Mouse (Mus musculus): ENCODE measurements around the gene Nrcam. TPM values are rescaled to one million over a fixed set of nuclear protein-coding genes. Genes with fewer than 3 reads are reported as not detected.

The Nrcam gene
- total RNA-seq, 4 experiments from 2014 or later = 495 to 532 (median 509) TPM

DNA sequence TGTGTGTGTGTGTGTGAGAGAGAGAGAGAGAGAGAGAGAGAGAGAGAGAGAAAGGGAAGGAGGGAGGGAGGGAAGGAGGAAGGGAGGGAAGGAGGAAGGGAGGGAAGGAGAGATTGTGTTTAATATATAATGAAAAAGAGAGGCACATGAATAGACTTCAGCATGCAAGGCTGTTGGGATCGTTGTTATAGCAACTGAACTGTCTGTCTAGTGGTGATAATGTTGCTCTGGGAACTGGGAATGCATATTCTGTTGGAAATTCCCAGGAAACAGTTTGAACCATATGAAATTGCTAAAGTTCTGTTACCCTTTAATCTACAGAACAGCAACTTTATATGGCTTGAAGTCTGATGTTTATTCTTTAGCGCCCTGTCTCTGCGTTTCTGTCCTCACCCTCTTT is 104.0 kb downstream of the Nrcam start:
- no peak for DNase-seq (ENCODE audit: low spot score in 2 of 2)

DNA sequence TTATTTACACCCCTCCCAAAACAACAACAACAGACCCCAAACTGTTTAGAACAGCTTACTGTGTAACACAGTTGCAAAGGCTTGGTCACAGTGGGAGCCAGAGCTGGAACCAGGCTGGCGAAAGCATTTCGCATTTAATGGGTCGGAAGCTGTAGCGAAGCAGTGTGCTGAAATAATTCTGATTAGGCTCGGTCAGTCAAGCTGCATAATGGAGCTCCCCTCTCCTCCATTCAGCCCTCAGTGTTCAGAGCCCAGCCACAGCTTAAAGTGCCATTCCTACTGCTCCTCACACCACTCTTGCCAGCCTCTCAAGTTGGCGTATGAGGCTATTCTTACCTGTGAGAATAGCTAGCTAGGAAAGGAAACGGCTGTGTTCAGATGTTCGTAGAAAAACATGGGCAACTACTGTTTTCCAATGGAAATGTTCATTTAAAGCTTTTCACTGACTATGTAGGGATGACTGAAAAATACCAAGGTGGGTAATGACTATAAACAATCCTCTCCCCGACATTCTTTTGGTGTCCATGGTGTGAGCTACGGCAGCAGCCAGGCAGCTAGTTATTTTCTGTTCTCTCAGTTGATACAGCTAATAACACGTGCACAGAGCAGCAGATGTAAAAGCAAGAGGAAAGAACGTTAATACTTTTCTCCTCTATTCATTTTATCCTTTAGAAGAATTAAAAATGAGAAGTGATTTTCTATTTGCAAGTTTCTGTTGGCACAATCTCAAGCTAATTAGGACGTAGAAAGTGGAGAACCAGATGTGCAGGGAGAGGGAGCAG is 108.6 kb downstream of the Nrcam start:
- no peak for DNase-seq (ENCODE audit: low spot score in 2 of 2)

DNA sequence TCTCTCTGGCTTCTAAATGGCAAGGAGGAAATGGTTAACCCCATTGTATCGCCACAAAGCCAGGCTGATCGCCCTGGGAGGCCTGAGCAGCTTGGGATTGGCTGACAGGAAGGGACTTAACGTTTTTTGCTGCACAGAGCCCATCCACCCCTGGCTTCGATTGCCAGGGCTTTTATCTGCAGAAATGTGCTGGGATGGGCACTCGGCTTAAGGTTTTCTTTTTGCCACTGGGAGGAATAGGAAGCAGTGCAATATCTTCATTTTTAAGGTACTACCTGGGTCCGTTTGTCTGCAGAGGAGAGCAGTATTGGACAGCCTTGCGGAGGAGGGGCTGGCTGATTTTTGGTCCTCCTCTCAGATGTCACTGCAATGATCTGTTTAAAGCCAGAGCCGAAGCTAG is 110.2 kb downstream of the Nrcam start:
- no peak for DNase-seq (ENCODE audit: low spot score in 2 of 2)

DNA sequence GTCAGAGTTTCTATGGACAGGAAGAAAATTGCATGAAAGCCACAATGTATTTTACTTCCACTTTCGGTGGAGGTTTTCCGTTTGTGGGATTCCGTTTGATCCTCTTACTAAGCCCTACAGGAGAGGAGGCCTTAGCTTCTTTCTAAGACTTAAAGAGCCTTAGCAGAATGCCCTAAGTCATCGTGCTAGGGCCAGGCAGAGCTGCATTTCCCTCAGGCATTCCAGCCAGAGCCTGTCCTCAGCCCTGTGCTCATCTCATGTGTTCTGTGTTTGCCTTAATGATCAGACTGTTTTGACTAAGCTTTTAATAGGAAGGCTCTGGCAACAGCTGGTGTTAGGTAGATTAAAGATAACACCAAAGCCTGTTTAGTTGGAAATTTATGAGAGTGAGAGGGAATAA is 111.5 kb downstream of the Nrcam start:
- DNase-seq (ENCODE audit: low spot score in 2 of 2) = no peak

DNA sequence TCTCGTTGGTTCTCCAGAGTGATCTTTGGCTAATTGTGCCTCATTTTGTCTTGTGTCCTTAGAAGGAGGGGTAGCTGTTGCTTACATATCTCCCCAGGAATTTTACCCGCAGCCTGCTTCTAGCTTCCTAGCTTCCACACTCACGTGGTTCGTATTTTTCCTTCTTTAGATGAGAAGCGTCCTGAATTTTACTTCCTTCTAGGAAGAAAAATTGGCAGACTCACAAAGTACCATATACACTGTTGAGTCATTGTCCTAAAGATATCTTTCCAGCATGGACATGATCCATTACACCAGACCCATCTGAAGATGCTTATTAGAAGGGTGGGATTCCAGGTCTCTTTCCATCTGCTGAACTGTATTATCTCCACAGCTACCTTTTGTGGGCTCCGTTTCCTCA is 122.2 kb downstream of the Nrcam start:
- no peak for DNase-seq (ENCODE audit: low spot score in 2 of 2)

DNA sequence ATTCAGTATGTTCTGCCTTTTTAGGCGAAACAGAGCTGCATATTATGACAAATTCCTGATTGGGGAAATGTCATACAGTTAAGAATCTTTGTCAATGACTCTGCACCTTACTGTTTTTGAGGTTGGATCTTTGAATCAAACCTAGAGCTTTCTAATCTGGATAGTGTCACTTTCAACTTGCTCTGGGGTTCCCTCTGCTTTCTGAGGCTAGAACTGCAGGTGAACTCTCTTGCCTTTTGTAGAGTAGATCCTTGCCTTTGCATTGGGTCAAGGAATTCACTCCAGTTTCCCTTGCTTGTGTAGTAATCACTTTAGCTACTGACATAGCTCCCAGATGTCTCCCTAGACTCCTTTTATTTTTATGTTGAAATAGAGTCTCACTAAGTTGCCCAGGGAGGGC is 123.1 kb downstream of the Nrcam start:
- no peak for DNase-seq (ENCODE audit: low spot score in 2 of 2)

DNA sequence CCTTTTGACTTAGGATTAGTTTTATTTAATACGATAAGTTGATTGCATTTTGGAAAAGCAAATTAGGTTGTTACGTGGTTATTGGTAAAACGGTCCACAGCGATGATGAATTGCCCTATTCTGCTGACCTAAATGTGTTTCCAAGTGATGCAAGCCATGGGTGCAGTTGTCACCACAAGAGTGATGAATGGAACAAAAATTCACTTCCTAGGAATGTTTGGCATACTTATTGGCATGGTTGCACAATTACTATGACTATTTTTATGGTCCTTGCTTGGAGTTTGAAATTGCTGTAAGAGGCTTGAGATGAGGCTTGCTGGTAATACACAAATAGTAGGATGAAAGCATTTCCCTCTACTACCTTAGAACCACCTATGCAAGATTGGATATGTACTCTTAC is 125.1 kb downstream of the Nrcam start:
- no peak for DNase-seq (ENCODE audit: low spot score in 2 of 2)

DNA sequence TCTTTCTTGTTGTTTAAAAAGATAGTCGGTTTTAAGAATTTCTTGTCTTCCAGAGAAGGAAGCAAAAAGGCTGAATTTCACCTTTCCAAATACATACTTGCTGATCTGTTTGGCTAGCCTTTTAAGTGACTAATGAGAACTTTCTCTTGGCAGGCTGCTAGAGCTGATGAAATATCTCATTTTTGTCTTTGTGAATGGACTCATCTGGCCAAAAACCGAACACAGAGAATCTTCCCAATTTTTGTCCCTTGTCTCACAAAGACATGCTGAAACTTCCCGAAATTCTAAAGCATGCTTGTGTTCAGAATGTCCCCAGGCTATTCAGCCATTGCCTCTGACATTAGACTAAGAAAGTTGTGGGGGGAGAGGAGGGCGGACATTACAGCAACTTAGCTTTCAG is 129.3 kb downstream of the Nrcam start:
- DNase-seq (ENCODE audit: low spot score in 2 of 2) = no peak

DNA sequence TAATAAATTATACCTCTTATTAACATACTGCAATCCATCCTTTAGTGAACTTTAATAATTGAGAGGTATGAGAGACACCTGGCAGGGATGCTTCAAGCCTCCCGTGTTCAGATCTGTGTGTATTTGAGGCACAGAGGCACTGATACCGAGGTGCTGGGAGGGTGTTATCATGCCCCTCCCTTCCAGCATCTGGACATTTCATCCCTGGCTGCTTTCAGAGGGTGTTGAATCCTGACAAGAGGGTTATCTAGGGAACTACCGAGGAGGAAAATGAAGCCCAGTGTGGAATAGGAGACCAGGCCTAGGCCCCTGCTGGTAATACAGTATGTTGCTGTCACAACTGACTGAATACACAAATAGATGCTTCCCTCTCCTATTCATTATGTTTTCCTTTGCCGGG is 133.8 kb downstream of the Nrcam start:
- no peak for DNase-seq (ENCODE audit: low spot score in 2 of 2)

DNA sequence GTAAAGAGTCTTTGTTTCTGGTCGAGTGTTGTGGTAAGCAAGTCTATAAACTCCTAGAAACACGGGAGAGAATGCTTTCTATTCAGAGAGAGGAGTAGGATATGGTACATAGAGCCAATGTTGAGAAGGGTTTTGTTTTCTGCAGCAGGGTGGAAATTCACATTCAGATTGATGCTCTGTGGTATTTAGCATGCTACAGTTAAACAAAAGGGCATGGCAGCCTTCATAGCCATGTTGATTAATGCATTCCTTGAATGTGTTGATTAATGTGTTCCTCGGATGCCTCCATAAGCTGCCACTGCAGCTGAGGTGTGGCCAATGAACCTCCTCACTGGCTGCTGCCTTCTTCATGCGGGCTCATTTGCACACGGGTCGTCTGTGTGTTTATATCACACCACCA is 134.3 kb downstream of the Nrcam start:
- no peak for DNase-seq (ENCODE audit: low spot score in 2 of 2)

DNA sequence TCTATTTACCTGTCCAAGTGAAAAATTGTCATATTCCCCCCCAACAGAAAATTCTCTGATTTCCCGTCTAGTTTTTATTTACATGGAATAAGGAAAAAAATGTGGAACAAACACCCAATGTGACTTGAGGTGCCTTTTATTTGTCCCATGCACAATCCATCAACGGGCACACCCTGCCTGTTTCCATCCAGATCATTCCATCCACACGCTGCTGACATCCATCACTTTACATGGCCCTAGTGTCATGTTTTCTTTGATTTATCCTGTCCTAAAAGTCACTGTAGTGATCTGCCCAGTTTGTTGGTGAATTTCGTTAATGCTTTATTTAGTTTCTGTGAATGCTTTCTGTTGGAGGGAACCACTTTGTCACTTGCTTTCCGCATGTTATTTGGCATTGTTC is 142.4 kb downstream of the Nrcam start:
- no peak for DNase-seq (ENCODE audit: low spot score in 2 of 2)

DNA sequence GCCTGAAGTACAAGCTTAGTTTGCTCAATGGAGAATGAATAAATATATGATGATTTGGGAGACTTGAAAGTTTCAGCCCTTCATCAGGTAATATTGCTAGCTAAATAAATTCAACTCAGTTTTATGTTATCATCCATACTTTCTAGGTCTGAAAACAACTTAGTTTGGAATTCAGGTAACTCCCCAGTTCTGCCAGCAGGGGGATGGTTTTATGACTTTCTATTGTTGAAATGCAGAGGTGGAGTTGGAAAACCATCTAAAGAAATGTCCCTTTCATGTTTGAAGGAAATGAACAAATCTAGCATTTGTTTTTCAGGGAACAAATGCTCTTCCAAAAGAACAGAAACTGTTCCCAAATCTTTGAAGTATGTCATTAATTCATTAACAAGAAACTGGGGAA is 146.7 kb downstream of the Nrcam start:
- DNase-seq (ENCODE audit: low spot score in 2 of 2) = no peak

DNA sequence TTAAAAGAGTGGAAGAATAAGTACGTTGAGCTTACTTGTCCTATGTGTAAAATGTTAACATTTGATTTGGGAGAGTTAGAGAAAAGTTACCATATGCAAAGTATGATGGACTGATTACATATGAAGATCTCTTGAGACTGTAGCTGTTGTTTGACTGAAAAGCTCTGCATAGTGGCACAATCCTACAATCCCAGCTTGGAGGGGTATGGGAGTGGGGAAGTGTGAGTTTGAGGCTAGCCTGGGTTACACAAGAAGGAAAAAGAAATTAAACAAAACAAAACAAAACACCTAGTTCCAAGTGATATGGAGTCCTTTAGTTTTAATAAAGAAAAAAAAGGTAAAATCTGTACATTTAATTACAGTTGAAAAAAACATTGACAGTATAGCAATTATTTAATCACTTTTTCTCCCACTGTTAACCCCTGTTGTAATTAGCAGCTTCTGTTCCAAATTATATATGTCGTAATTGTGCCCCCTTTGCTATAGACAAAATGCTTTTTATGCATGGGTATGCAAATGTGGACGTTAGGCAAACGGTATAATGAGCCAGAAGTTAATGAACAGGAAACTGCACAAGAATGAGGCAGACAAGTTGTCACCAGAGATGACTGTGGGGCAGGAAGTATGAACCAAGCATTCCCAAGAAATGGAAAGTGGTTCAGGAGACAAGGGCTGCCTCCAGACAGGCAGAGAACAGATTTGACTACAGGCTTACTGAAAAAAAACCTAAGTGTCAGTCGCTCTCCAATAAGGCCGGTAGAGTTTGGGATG is 150.8 kb downstream of the Nrcam start:
- no peak for DNase-seq (ENCODE audit: low spot score in 2 of 2)

DNA sequence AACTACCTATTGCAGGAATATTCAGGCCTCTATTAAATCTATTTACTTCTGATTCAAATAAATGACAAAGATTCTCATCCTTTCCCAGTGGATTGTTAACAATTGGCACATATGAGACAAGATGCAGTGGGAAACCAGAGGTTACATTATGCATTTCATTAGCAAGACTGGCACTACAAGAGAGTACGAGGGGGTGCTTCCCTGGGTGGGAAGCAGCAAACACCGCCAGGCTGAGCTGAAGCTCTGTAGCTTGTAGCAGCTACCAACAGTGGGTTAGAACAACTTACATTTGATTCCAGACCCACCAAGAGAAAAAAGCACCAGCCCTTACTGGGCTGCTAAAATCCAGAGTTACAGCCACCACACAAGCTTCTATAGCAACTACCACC is 151.3 kb downstream of the Nrcam start:
- no peak for DNase-seq (ENCODE audit: low spot score in 2 of 2)

DNA sequence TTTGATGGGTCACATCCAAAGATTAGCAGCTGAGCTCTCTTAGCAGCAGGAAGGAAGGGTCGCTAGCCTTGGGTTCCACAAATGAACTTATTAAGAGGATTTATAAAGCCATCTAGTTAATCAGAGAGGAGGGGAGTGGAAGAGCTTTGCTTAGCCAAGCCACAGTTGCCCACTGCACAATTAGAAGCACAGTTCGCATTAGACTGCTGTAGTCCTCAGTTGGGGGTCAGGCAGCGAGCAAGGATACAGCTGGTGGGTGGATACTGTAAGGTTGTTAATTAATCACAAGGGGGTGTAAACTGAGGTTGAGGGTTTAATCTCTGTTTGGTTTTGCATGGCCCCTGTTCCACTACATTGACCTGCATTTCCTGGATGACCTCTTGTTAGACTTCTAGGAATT is 152.7 kb downstream of the Nrcam start:
- no peak for DNase-seq (ENCODE audit: low spot score in 2 of 2)

DNA sequence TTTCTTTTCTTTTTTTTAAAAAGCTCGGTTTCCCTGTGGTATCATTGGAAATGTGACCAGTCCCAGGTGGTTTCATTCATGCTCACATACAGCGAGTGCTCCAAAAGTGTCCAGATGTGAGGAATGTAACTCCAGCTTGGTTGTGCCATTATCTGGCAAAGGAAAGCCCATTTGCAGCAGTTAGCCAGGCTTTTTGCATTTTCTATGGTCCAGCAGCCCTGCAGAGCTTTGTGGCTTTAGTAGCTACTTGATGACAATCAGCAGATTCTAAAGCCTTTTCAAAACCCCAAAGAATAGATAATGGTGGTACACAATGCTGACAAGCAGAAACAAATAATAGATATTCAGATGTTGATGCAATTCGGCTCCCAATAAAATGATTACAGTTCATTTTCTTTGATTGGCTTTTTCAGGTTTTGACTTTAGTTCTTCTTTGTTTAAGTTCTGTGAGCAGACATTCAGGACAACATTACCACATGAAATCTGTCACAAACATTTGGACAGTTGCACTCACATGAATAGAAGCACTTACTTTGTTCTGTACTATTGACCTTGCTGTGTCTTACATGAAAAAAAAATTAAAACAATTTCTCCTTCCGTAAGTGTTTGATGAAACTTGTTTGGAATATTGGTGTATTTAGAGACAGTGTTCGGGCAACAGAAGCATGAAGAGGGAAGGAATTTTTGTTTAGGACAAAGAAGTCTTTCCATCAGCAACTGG is 164.2 kb downstream of the Nrcam start:
- DNase-seq (ENCODE audit: low spot score in 2 of 2) = no peak

DNA sequence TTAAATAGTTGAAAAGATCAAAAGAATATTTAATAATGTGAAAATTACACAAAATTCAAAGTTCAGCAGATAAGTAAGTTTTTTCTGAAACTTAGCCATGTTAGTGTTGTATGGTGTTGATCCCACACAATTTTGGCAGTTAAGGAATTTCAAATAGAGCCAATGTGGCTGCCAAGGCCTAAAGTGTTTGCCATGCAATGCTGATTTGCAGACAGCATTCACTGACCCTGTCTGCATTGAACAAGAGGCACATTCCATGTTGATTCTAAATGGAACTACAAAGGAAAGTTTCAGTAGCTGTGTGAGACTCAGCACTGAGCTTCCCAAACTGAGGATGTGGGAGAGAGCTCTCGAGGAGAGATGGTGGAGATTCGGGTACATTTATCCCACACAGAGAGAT is 169.1 kb downstream of the Nrcam start:
- DNase-seq (ENCODE audit: low spot score in 2 of 2) = no peak

DNA sequence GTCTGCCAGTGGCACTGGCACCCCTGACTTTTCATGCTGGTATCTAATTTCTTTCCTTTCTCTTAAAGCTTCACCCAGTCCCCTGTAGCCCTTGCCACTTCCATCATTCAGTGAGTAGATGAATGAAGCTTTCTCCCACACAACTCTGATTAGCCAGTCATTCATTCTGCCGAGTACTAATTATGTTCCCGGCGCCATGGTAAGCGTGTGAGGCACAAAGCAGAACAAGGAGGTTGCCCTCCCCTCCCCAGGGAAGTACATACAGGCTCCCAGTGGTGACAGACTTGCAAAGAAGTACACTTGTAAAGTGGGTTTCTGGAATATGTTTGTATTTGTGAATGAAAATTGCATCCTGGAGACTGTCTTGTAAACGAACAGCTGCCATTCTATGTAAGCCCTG is 170.2 kb downstream of the Nrcam start:
- DNase-seq (ENCODE audit: low spot score in 2 of 2) = peak in 1 of 2 experiments; percentile 28

DNA sequence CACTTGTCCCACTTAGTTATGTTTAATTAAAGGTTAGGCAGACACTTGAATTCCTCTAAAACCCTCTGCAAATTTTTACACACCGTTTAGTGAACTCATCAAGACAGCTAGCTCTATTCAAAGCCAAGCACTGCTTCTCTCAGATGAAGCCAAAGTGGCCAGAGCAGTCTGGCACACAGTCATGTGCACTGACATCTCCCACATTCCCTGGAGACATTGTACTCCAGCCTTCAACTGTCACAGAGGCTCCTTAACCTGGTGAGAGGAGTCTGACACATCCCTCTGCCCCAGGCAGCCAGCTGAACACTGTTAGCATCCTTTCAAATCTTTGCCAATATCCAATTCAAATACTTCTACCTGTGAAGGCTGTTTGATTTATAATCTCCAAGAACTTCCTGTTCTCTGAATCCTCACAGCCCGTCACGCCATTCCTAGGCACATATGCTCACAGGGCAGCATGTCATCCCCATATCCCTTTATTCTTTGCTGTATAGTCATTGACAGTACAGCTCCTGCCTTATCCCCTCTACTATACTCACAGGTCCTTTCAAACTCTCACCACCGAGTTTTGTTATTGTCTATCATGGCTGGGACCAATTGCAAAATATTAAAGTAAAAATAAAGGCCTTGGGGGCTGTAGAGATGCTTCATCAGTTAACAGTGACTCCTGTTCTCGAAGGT is 173.3 kb downstream of the Nrcam start:
- no peak for DNase-seq (ENCODE audit: low spot score in 2 of 2)

DNA sequence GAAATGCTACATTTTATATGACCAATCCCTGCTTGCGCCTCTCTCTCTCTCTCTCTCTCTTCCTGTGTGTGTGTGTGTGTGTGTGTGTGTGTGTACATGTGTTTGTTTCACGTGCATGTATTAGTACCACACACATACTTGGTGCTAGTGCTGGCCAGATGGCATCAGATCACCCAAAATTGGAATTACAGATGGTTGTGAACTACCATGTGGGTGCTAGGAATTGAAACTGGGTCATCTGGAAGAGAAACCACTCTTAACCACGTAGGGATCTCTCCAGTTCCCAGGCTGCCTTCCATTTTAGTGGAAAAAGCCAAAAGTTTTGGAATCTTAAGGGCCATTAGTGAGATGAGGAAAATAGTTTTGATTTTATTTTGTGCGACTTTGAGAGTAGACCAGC is 175.1 kb downstream of the Nrcam start:
- DNase-seq (ENCODE audit: low spot score in 2 of 2) = no peak

DNA sequence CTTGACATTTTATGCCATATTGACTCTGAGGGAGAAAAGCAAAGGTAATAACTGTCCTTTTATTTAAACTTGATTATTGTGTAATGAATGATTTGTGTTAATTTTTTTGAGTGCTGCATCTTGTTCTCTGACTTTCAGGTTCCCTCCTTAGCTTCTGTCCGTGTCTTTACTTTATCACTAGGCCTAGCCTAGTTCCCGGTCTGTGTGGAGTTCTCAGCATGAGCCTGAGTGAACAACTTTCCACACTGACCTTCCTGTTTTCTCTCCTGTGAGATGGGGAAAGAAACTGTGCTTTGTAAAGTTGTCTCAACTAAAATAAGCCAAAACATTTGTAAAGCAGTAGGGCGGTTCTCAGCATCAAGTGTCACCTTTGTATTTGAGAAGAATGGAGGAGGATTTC is 179.9 kb downstream of the Nrcam start:
- no peak for DNase-seq (ENCODE audit: low spot score in 2 of 2)

Data from layer of hippocampus, adult 8-10 months (tissue).